Mouse (Mus musculus) cortical plate, adult 2 months (tissue): ENCODE results near the gene Pfkl.
A peak's percentile ranks its signal among the peaks of the same experiment; 100 is the strongest.

Source experiments
- CTCF ChIP-seq: fragments of 200-500 bp; IDR thresholded peaks from 2 replicates; pipeline ENCODE4 v1.5.1; 2011; ENCODE audit warnings: mild to moderate bottlenecking, control low read depth, low read length; ENCODE audit not compliant: insufficient read depth; ENCODE audit errors: extremely low read depth
- POLR2A ChIP-seq: fragments of 200-500 bp; IDR thresholded peaks from 2 replicates; pipeline ENCODE4 v1.6.1; 2011; ENCODE audit warnings: mild to moderate bottlenecking, low read length, control low read depth; ENCODE audit not compliant: insufficient read depth; ENCODE audit errors: extremely low read depth

DNA sequence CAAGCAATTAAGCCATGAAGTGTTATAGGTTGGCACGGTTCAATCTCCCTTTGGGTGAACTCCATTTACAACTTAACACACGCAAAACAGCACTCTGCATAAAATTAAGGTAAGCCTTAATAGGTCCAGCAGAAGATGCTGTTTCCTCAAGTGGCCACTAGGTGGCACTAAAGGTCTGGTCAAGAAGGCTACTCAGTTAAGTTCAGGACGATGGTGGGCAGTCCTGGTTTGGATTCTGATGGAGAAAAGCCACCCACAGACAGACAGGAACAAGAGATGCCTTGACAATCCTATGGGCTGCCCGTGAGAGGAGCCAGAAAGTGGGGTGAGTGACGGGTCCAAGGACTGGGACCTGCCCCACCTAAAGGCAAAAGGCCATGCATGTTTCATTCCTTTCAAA lies 18.2 kb upstream of the Pfkl start:
- TF ChIP-seq CTCF, result peak; percentile 95
- no peak for TF ChIP-seq POLR2A
